Mouse (Mus musculus): ENCODE data around the gene Nfe2l2.
"Not testable (repeated sequence)": the region's sequence is repeated elsewhere in the genome, so short reads cannot be mapped to it uniquely, and the experiment has no call there.

GRCm38 (mm10) chr2:75639535-75639934 lies 64.9 kb downstream of the Nfe2l2 start:
- not testable (repeated sequence) for TF ChIP-seq POLR2A (IDR thresholded peaks at IDR 0.05; ENCODE audit: low read depth, low read length); CTCF (IDR thresholded peaks at IDR 0.05; ENCODE audit: extremely low read depth, insufficient read depth, insufficient read length, insufficient replicate concordance)
